Mouse (Mus musculus) limb, embryonic 11.5 days (tissue): ENCODE results near the gene Pomt1. TPM values are rescaled to one million over a fixed set of nuclear protein-coding genes. Genes with fewer than 3 reads are reported as not detected.
A peak's percentile ranks its signal among the peaks of the same experiment; 100 is the strongest.

ENCODE experiments used
- ATAC-seq: fragments of 200-750 bp; cut with Nextera tagmentation; 2 replicates; pipeline ENCODE4 v1.8.0; 2017; ENCODE audit warnings: low read depth; ENCODE audit not compliant: insufficient number of reproducible peaks, low FRiP score, low TSS enrichment
- DNase-seq: peaks from one replicate; pipeline ENCODE4 v3.0.0-alpha.2; 2015; ENCODE audit warnings: low spot score
- H3K27ac ChIP-seq: fragments of 300-500 bp; sonication (generic); replicated peaks from 2 replicates; pipeline ENCODE4 v1.5.1; 2014; ENCODE audit warnings: low read depth, mild to moderate bottlenecking, low read length
- H3K27me3 ChIP-seq: fragments of 300-500 bp; sonication (generic); 2 replicates; pipeline ENCODE4 v1.6.1; 2014; ENCODE audit warnings: mild to moderate bottlenecking, low read length, mixed read lengths; ENCODE audit not compliant: control insufficient read depth, insufficient read depth
- H3K36me3 ChIP-seq: fragments of 300-500 bp; sonication (generic); 2 replicates; pipeline ENCODE4 v1.6.1; 2014; ENCODE audit warnings: mild to moderate bottlenecking, low read length, moderate library complexity, mixed read lengths; ENCODE audit not compliant: control insufficient read depth, insufficient read depth
- H3K4me1 ChIP-seq: fragments of 300-500 bp; sonication (generic); 2 replicates; pipeline ENCODE4 v1.6.1; 2014; ENCODE audit warnings: low read length, mixed read lengths; ENCODE audit not compliant: control insufficient read depth, insufficient read depth
- H3K4me2 ChIP-seq: fragments of 300-500 bp; sonication (generic); 2 replicates; pipeline ENCODE4 v1.6.1; 2014; ENCODE audit warnings: low read depth, mild to moderate bottlenecking, moderate library complexity; ENCODE audit not compliant: severe bottlenecking
- H3K4me3 ChIP-seq: fragments of 300-500 bp; sonication (generic); 2 replicates; pipeline ENCODE4 v1.5.1; 2014; ENCODE audit warnings: low read depth, low read length
- H3K9ac ChIP-seq: fragments of 300-500 bp; sonication (generic); 2 replicates; pipeline ENCODE4 v1.6.1; 2014; ENCODE audit warnings: mild to moderate bottlenecking, low read length
- H3K9me3 ChIP-seq: fragments of 300-500 bp; sonication (generic); 2 replicates; pipeline ENCODE4 v1.6.1; 2016; ENCODE audit warnings: low read length; ENCODE audit not compliant: control insufficient read depth
- WGBS: fragments of 180-500 bp; shearing (Covaris S2); extraction: QIAGEN DNeasy Blood & Tissue Kit; methylation state at CpG from one replicate; pipeline ENCODE4 v1.1.7; 2014; 5-methylcytosine and 5-hydroxymethylcytosine counted together
- polyA plus RNA-seq: library from polyadenylated mRNA; unstranded; fragments of >200 nt; fragmentation: Nextera tagmentation; extraction: Ambion mirVana; gene quantifications from 2 replicates; pipeline ENCODE4 v1.2.1, GENCODE M21; 2014

The Pomt1 gene
- polyA plus RNA-seq, 1 experiment from 2014 or later, result 18.7 TPM

DNA sequence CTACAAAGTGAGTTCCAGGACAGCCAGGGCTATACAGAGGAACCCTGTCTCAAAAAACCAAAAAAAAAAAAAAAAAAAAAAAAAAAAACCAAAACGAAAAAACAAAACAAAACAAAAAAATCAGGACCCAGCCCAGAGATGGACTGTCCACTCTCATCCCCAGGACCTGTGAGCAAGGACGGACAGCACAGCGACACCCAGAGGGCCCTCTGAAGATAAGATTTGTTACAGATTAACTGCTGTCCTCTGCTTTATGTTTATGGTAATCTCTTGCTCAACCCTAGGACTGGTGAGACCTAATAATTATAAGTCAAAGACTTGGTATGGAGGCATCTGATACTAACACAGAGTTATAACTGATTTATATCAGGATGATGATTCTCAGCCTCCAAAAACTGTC lies 39.4 kb downstream of the Pomt1 start:
- WGBS, result 79% methylated on average over 3 of the region's 3 CpGs
- H3K27me3 ChIP-seq, result no peaks in the 10 kb centered on the region
- no peak for DNase-seq

GRCm38 (mm10) chr2:32282289-32282688 lies 45.9 kb downstream of the Pomt1 start:
- WGBS, result 90% methylated on average over 2 of the region's 2 CpGs
- H3K9me3 ChIP-seq, result no peaks in the 10 kb centered on the region
- H3K9ac ChIP-seq, result no peak overlapping the region
- ATAC-seq (no peak), DNase-seq (no peak)
- H3K4me1 ChIP-seq, result peaks cover 3% of the 10 kb centered on the region; the same call in 1 of the 2 replicates
- H3K27ac ChIP-seq, result no peak overlapping the region
- no peak overlapping the region for H3K4me3 ChIP-seq
- no peak overlapping the region for H3K4me2 ChIP-seq
- peaks cover 27% of the 10 kb centered on the region for H3K36me3 ChIP-seq
- H3K27me3 ChIP-seq, result no peaks in the 10 kb centered on the region

More for the DNA sequence above, 39.4 kb downstream of the Pomt1 start:
- Histone ChIP-seq H3K4me2 (no peak overlapping the region), H3K9ac (no peak overlapping the region), H3K27ac (no peak overlapping the region), H3K36me3 (peaks cover 11% of the 10 kb centered on the region; the same call in 1 of the 2 replicates), H3K4me1 (no peaks in the 10 kb centered on the region), H3K4me3 (no peak overlapping the region), H3K9me3 (no peaks in the 10 kb centered on the region)
- ATAC-seq, result no peak

- no peaks in the 10 kb centered on the region for H3K27me3 ChIP-seq
- H3K9ac ChIP-seq, result no peak overlapping the region
- ATAC-seq (no peak), DNase-seq (peak; percentile 40)
- no peak overlapping the region for H3K4me3 ChIP-seq
- WGBS, result 87% methylated on average over 1 of the region's 1 CpGs
- H3K4me1 ChIP-seq, result peaks cover 3% of the 10 kb centered on the region; the same call in 1 of the 2 replicates
- no peaks in the 10 kb centered on the region for H3K9me3 ChIP-seq
- H3K36me3 ChIP-seq, result peaks cover 25% of the 10 kb centered on the region
- H3K27ac ChIP-seq, result no peak overlapping the region
- H3K4me2 ChIP-seq, result no peak overlapping the region
Measured at GRCm38 (mm10) chr2:32282727-32283126, 46.3 kb downstream of the Pomt1 start.

DNA sequence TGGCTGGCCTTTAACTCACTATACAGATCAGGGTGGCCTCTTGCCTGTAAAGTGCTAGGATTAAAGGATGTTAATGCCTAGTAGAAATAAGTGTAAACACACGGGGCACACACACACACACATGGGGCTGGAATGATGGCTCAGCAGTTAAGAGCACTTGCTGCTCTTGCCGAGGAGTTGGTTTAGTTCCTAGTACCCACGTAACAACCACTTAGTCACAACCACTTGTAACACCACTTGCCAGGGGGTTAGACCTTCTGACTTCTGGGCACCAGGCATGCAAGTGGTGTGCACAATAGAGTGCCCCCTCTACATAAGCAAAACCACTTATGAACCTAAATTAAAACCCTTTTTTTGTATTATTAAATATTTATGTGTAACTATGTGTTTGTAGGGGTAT lies 47.6 kb downstream of the Pomt1 start:
- DNase-seq (no peak), ATAC-seq (no peak)
- no peak overlapping the region for H3K27ac ChIP-seq
- no peaks in the 10 kb centered on the region for H3K9me3 ChIP-seq
- no peaks in the 10 kb centered on the region for H3K27me3 ChIP-seq
- no peak overlapping the region for H3K9ac ChIP-seq
- no peak overlapping the region for H3K4me2 ChIP-seq
- peaks cover 21% of the 10 kb centered on the region for H3K36me3 ChIP-seq
- WGBS, result 92% methylated on average over 3 of the region's 3 CpGs
- no peak overlapping the region for H3K4me3 ChIP-seq
- peaks cover 7% of the 10 kb centered on the region for H3K4me1 ChIP-seq

GRCm38 (mm10) chr2:32287334-32287840 lies 51.0 kb downstream of the Pomt1 start, which contains the start of gene Golga2:
Gene Golga2, plus strand, starts transcription at chr2:32287384.
- H3K36me3 ChIP-seq, result peaks cover 16% of the 10 kb centered on the region
- H3K4me1 ChIP-seq, result peaks cover 10% of the 10 kb centered on the region
- H3K4me2 ChIP-seq, result peak within 1 kb of the TSS; percentile 86
- DNase-seq (no peak), ATAC-seq (no peak)
- H3K4me3 ChIP-seq, result peak within 1 kb of the TSS; percentile 95
- no peaks in the 10 kb centered on the region for H3K27me3 ChIP-seq
- under 1% methylated on average over 23 of the region's 23 CpGs for WGBS
- no peaks in the 10 kb centered on the region for H3K9me3 ChIP-seq
- H3K27ac ChIP-seq, result no peak within 1 kb of the TSS; the same call in 1 of the 2 replicates
- peak within 1 kb of the TSS; percentile 86 for H3K9ac ChIP-seq

DNA sequence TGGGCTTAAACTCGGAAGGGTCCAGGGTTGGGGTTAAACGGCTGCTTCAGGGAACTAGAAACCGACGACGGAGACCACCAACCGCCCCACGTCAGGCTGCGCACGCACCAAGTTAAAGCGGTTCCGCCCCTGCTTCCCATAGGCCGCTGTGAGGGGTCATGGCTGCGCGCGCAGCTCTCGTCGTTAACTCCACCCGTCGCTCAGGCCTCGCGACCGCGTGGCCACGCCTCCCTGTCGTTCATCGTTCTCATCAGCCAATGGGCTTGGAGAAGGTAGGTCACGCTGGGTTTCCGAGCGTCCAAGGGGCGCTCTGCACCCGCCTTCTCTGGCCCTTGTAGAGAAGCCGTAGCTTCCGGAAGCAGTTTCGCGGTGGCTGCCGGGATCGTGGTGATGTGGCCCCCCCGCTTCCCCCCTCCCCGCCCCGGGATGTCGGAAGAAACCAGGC lies 51.6 kb downstream of the Pomt1 start, which contains the start of gene Swi5:
Gene Swi5 (minus strand): TSS at position 153 of the 445 bp plus-strand sequence.
- 0% methylated on average over 40 of the region's 41 CpGs for WGBS
- H3K27ac ChIP-seq, result no peak within 1 kb of the TSS; the same call in 1 of the 2 replicates

GRCm38 (mm10) chr2:32288371-32288931 lies 52.1 kb downstream of the Pomt1 start:
- H3K9me3 ChIP-seq, result no peaks in the 10 kb centered on the region
- peak; percentile 48 for DNase-seq
- peak; percentile 79; the same call in 1 of the 2 replicates for ATAC-seq
- peaks cover 10% of the 10 kb centered on the region for H3K4me1 ChIP-seq
- peak overlapping the region; percentile 86 for H3K4me2 ChIP-seq
- peak overlapping the region; percentile 95 for H3K4me3 ChIP-seq
- peaks cover 13% of the 10 kb centered on the region for H3K36me3 ChIP-seq
- 3% methylated on average over 29 of the region's 29 CpGs for WGBS
- H3K9ac ChIP-seq, result peak overlapping the region; percentile 63
- no peak overlapping the region for H3K27ac ChIP-seq
- H3K27me3 ChIP-seq, result no peaks in the 10 kb centered on the region

More for the DNA sequence above, 51.6 kb downstream of the Pomt1 start, which contains the start of gene Swi5:
- Histone ChIP-seq H3K4me1 (peaks cover 10% of the 10 kb centered on the region), H3K36me3 (peaks cover 14% of the 10 kb centered on the region), H3K9ac (peak within 1 kb of the TSS; percentile 86), H3K4me3 (peak within 1 kb of the TSS; percentile 95), H3K4me2 (peak within 1 kb of the TSS; percentile 86), H3K9me3 (no peaks in the 10 kb centered on the region), H3K27me3 (no peaks in the 10 kb centered on the region)
- ATAC-seq (peak; percentile 99), DNase-seq (peak; percentile 99)

DNA sequence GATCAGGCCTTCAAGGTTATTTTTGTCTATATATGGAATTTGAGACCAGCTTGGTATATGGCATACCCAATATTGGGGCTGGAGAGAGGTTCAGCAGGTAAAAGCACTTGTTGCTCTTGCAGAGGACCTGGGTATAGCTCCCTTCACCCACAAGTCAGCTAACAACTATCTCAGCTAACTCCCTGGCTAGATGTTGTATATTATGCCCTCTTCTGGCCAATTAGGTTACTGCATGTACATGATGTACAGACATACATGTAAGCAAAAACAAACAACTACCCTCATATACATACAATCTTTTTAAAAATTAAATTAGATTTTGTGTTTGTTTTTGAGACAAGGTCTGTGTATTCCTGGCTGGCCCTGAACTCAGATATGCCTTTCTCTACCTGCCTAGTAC lies 53.2 kb downstream of the Pomt1 start:
- Histone ChIP-seq H3K27ac (no peak overlapping the region), H3K36me3 (peaks cover 6% of the 10 kb centered on the region), H3K4me2 (no peak overlapping the region), H3K4me3 (peak overlapping the region; percentile 95), H3K4me1 (peaks cover 10% of the 10 kb centered on the region), H3K9ac (no peak overlapping the region), H3K9me3 (no peaks in the 10 kb centered on the region), H3K27me3 (no peaks in the 10 kb centered on the region)
- DNase-seq (no peak), ATAC-seq (no peak)
